Comparison of ENCODE assay signal across 27 mouse cellular contexts in genomic region chr8:73750571-73750970, GRCm38 (mm10).
A peak's percentile ranks its signal among the peaks of the same experiment; 100 is the strongest.
DNase-seq lines count a peak whose midpoint lies in the region; ATAC-seq and TF ChIP-seq lines count a peak whose summit lies in the region.
"Had no signal": no experiment of that assay in that cellular context is flagged by ENCODE, and none has a peak within 500 bp of the region (broad histone marks: within the 10 kb centered on the region; RNA-seq: fewer than 3 reads in every experiment).

No protein-coding gene starts in this region.

- peak; percentile 86 for ATAC-seq in kidney, embryonic 14.5 days (ENCODE audit: low FRiP score, low TSS enrichment)
- peak; percentile 52; the same call in 1 of the 2 replicates for ATAC-seq in megakaryocyte progenitor cell, adult 5-6 weeks (replicated peaks; ENCODE audit: poor library complexity)
- ATAC-seq: forebrain, embryonic 14.5 days; forebrain, postnatal 0 days; Patski had no signal

- no peak for DNase-seq in kidney, adult 8-10 months
- DNase-seq in kidney, postnatal 10 days: peak; percentile 49
- DNase-seq in kidney, adult 2 months: no peak
- DNase-seq in kidney, postnatal 25 days: peak; percentile 2 to 30
- no peak for DNase-seq in layer of hippocampus, postnatal 14 days (ENCODE audit: low spot score in 2 of 2)
- no peak for DNase-seq in left cerebral cortex, postnatal 25 days (ENCODE audit: low spot score in 2 of 2)
- DNase-seq: adrenal gland, postnatal 14 days; B cell, adult 2 months; cerebellum, adult 11 months; cerebellum, adult 2 months; cerebellum, adult 9-11 months; cerebellum, postnatal 25 days; forebrain, postnatal 0 days; gastrocnemius, adult 2 months; gastrocnemius, postnatal 14 days; heart, adult 2 months had no signal

- H3K4me2 ChIP-seq in kidney, embryonic 14.5 days (replicated peaks; ENCODE audit: low read depth, low read length): no peak overlapping the region
- H3K4me2 ChIP-seq: embryonic facial prominence, embryonic 12.5 days; embryonic facial prominence, embryonic 15.5 days; heart, embryonic 11.5 days; hindbrain, embryonic 12.5 days; hindbrain, embryonic 15.5 days had no signal

- intact Hi-C loops in left cerebral cortex, postnatal 25 days (cut with DNase I): no loop called here

- no peaks in the 10 kb centered on the region for H3K9me3 ChIP-seq in kidney, embryonic 14.5 days (ENCODE audit: control insufficient read depth, low read length)
- H3K9me3 ChIP-seq: embryonic facial prominence, embryonic 12.5 days; embryonic facial prominence, embryonic 15.5 days; G1E; hindbrain, embryonic 12.5 days; hindbrain, embryonic 15.5 days had no signal

- no peak overlapping the region for H3K27ac ChIP-seq in kidney, embryonic 14.5 days (ENCODE audit: low read depth, low read length)
- no peak overlapping the region for H3K27ac ChIP-seq in kidney, adult 2 months (ENCODE audit: insufficient read depth, low read depth, low read length)
- H3K27ac ChIP-seq: embryonic facial prominence, embryonic 12.5 days; embryonic facial prominence, embryonic 15.5 days; gastrocnemius, adult 2 months; heart, adult 2 months; hindbrain, embryonic 12.5 days; hindbrain, embryonic 15.5 days had no signal

- no peaks in the 10 kb centered on the region for H3K36me3 ChIP-seq in kidney, embryonic 14.5 days (ENCODE audit: control insufficient read depth, insufficient read depth, low read length)
- H3K36me3 ChIP-seq in kidney, adult 2 months (ENCODE audit: control insufficient read depth, insufficient read depth, low read length): no peaks in the 10 kb centered on the region
- H3K36me3 ChIP-seq: embryonic facial prominence, embryonic 12.5 days; embryonic facial prominence, embryonic 15.5 days; G1E; hindbrain, embryonic 12.5 days; hindbrain, embryonic 15.5 days had no signal

- no peak for TF ChIP-seq POLR2A in kidney, adult 2 months (IDR thresholded peaks at IDR 0.05; ENCODE audit: low read depth, low read length)

- H3K9ac ChIP-seq in kidney, embryonic 14.5 days (ENCODE audit: low read depth, low read length): no peak overlapping the region
- H3K9ac ChIP-seq: embryonic facial prominence, embryonic 12.5 days; embryonic facial prominence, embryonic 15.5 days; forebrain, postnatal 0 days; hindbrain, embryonic 12.5 days; hindbrain, embryonic 15.5 days had no signal

- 44% methylated on average over 7 of the region's 7 CpGs for WGBS in kidney, embryonic 14.5 days
- WGBS in kidney, adult 2 months: 42% methylated on average over 7 of the region's 7 CpGs

- TF ChIP-seq CTCF in kidney, adult 2 months (conservative IDR thresholded peaks at IDR 0.05; ENCODE audit: insufficient read depth, insufficient read length, low read depth, low read length): no peak

- H3K4me1 ChIP-seq in kidney, embryonic 14.5 days (ENCODE audit: control insufficient read depth, insufficient read depth, low read length): no peaks in the 10 kb centered on the region
- H3K4me1 ChIP-seq in kidney, adult 2 months (ENCODE audit: control insufficient read depth, insufficient read depth, low read length): no peaks in the 10 kb centered on the region
- H3K4me1 ChIP-seq: embryonic facial prominence, embryonic 12.5 days; embryonic facial prominence, embryonic 15.5 days; hindbrain, embryonic 12.5 days; hindbrain, embryonic 15.5 days had no signal

- H3K4me3 ChIP-seq in kidney, embryonic 14.5 days (ENCODE audit: low read length): no peak overlapping the region
- H3K4me3 ChIP-seq in kidney, adult 2 months (ENCODE audit: insufficient read depth, low read depth, low read length): no peak overlapping the region
- H3K4me3 ChIP-seq: embryonic facial prominence, embryonic 12.5 days; embryonic facial prominence, embryonic 15.5 days; gastrocnemius, adult 2 months; heart, adult 2 months; hindbrain, embryonic 12.5 days; hindbrain, embryonic 15.5 days had no signal

- H3K27me3 ChIP-seq in kidney, embryonic 14.5 days (ENCODE audit: control insufficient read depth, insufficient read depth, low read length): no peaks in the 10 kb centered on the region
- H3K27me3 ChIP-seq in kidney, adult 2 months (replicated peaks; ENCODE audit: control insufficient read depth, insufficient read depth, low read length): no peaks in the 10 kb centered on the region
- H3K27me3 ChIP-seq: CH12.LX; embryonic facial prominence, embryonic 12.5 days; embryonic facial prominence, embryonic 15.5 days; hindbrain, embryonic 12.5 days; hindbrain, embryonic 15.5 days; Patski had no signal

Comparison
In these comparisons a context has a peak if more than half of its experiments do, and no peak if none do; other contexts are left out.
1. DNase-seq: peak in kidney, postnatal 10 days (single experiment) and kidney, postnatal 25 days (2 of 2); none in kidney, adult 8-10 months (0 of 2), kidney, adult 2 months (single experiment), layer of hippocampus, postnatal 14 days (0 of 2) and left cerebral cortex, postnatal 25 days (0 of 2).